21 mouse cellular contexts compared by ENCODE assay signal in the genomic region with DNA sequence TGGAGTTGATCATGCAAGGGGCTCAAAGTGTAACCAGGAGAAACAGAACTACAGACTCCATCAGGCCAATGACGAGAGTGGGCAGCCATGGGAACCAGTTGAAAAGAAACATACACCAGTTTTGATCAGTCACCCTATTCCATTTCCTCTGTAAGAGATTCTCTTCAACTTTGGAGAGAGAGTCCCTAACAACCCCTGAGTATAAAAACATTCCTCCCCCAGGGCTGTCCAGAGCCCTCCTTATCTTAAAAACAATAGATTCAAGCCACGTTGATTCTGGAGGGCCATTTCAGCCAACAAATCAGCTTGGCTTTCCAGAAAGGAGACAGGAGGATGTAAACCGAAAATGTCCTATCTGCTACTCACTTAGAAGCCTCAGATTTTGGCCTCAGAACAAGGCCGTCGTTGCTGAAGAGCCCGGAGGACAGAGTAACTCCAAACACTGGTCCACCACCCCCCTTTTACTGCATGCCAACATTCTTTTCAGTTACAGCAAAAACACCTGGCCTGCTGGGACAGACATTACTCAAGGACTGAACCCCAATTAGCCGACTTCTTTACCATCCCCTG. TPM values are rescaled to one million over a fixed set of nuclear protein-coding genes. Genes with fewer than 3 reads are reported as not detected.
DNase-seq lines count a peak whose midpoint lies in the region; ATAC-seq and TF ChIP-seq lines count a peak whose summit lies in the region.
"Had no signal": no experiment of that assay in that cellular context is flagged by ENCODE, and none has a peak within 500 bp of the region (broad histone marks: within the 10 kb centered on the region; RNA-seq: fewer than 3 reads in every experiment).

No protein-coding gene starts in this region.

- H3K4me1 ChIP-seq in heart, adult 2 months (ENCODE audit: control insufficient read depth, insufficient read depth, low read length): no peaks in the 10 kb centered on the region; the same call in 1 of the 2 replicates
- peaks cover 43% of the 10 kb centered on the region for H3K4me1 ChIP-seq in heart, embryonic 15.5 days (replicated peaks)
- H3K4me1 ChIP-seq in testis, adult 2 months (ENCODE audit: control insufficient read depth, insufficient read depth, low read length): peaks cover 15% of the 10 kb centered on the region

- H3K27ac ChIP-seq in heart, adult 2 months: no peak overlapping the region
- peak overlapping the region; percentile 45 for H3K27ac ChIP-seq in heart, embryonic 15.5 days
- H3K27ac ChIP-seq in testis, adult 2 months (ENCODE audit: control insufficient read depth, insufficient read depth, low read depth, low read length): peak overlapping the region; percentile 37
- H3K27ac ChIP-seq: embryonic facial prominence, embryonic 15.5 days; gastrocnemius, adult 2 months; hindbrain, embryonic 12.5 days; limb, embryonic 13.5 days; lung, embryonic 15.5 days had no signal

- DNase-seq in heart, adult 11 months: peak; percentile 83
- DNase-seq in heart, adult 2 months: no peak
- DNase-seq in heart, postnatal 14 days: no peak
- no peak for DNase-seq in testis, postnatal 14 days (ENCODE audit: low spot score)
- peak; percentile 46 for DNase-seq in testis, postnatal 10 days (ENCODE audit: low spot score)
- DNase-seq in urinary bladder, postnatal 25 days (ENCODE audit: low spot score): no peak
- DNase-seq: cerebellum, adult 9-10 months; gastrocnemius, adult 2 months; kidney, adult 18-20 months; kidney, postnatal 4 days; lung, postnatal 4 days; thymus, postnatal 14 days had no signal

- no peaks in the 10 kb centered on the region for H3K27me3 ChIP-seq in heart, adult 2 months (ENCODE audit: control insufficient read depth, insufficient read depth, low read length)
- H3K27me3 ChIP-seq in heart, embryonic 15.5 days: no peaks in the 10 kb centered on the region
- H3K27me3 ChIP-seq in testis, adult 2 months (ENCODE audit: control insufficient read depth, insufficient read depth, low read length): no peaks in the 10 kb centered on the region
- H3K27me3 ChIP-seq: embryonic facial prominence, embryonic 15.5 days; limb, embryonic 13.5 days; lung, embryonic 15.5 days had no signal

- H3K9ac ChIP-seq in heart, adult 2 months (ENCODE audit: low read depth, low read length): no peak overlapping the region
- H3K9ac ChIP-seq in heart, embryonic 15.5 days: no peak overlapping the region
- H3K9ac ChIP-seq: embryonic facial prominence, embryonic 15.5 days; hindbrain, embryonic 12.5 days; limb, embryonic 13.5 days; lung, embryonic 15.5 days had no signal

- intact Hi-C loops in heart, adult 2 months (cut with DNase I): no loop called here
- intact Hi-C loops in heart, postnatal 14 days (cut with DNase I): no loop called here

- TF ChIP-seq CTCF in heart, adult 2 months (IDR thresholded peaks at IDR 0.05): no peak
- no peak for TF ChIP-seq CTCF in testis, adult 2 months (IDR thresholded peaks at IDR 0.05; ENCODE audit: control insufficient read depth, insufficient read depth, insufficient replicate concordance, low read depth, low read length)

- H3K4me3 ChIP-seq in heart, adult 2 months: no peak overlapping the region
- no peak overlapping the region for H3K4me3 ChIP-seq in heart, embryonic 15.5 days
- H3K4me3 ChIP-seq in testis, adult 2 months (ENCODE audit: control insufficient read depth, low read depth, low read length): no peak overlapping the region
- H3K4me3 ChIP-seq: embryonic facial prominence, embryonic 15.5 days; gastrocnemius, adult 2 months; hindbrain, embryonic 12.5 days; limb, embryonic 13.5 days; lung, embryonic 15.5 days had no signal

- ATAC-seq in heart, embryonic 15.5 days (replicated peaks; ENCODE audit: insufficient number of reproducible peaks, insufficient read depth, low FRiP score, low read depth): no peak
- ATAC-seq: forebrain, embryonic 14.5 days; midbrain, embryonic 16.5 days had no signal

- H3K36me3 ChIP-seq in heart, adult 2 months (ENCODE audit: control insufficient read depth, insufficient read depth, low read length): no peaks in the 10 kb centered on the region
- peaks cover 9% of the 10 kb centered on the region for H3K36me3 ChIP-seq in heart, embryonic 15.5 days
- no peaks in the 10 kb centered on the region for H3K36me3 ChIP-seq in testis, adult 2 months (ENCODE audit: control insufficient read depth, insufficient read depth, low read length)
- H3K36me3 ChIP-seq: embryonic facial prominence, embryonic 15.5 days; hindbrain, embryonic 12.5 days; lung, embryonic 15.5 days had no signal

- no peaks in the 10 kb centered on the region for H3K9me3 ChIP-seq in heart, embryonic 15.5 days (replicated peaks)
- H3K9me3 ChIP-seq: embryonic facial prominence, embryonic 15.5 days; limb, embryonic 13.5 days; lung, embryonic 15.5 days had no signal

- H3K79me2 ChIP-seq in heart, adult 2 months (replicated peaks; ENCODE audit: control insufficient read depth, insufficient read depth, low read length): no peaks in the 10 kb centered on the region

- TF ChIP-seq EP300 in heart, adult 2 months (IDR thresholded peaks at IDR 0.05; ENCODE audit: insufficient read depth, low read depth, low read length): no peak

- no peak overlapping the region for H3K4me2 ChIP-seq in heart, embryonic 15.5 days
- H3K4me2 ChIP-seq: embryonic facial prominence, embryonic 15.5 days; hindbrain, embryonic 12.5 days; limb, embryonic 13.5 days; lung, embryonic 15.5 days had no signal

- no peak for TF ChIP-seq POLR2A in heart, adult 2 months (IDR thresholded peaks at IDR 0.05; ENCODE audit: insufficient read depth, low read depth, low read length)
- TF ChIP-seq POLR2A in testis, adult 2 months (IDR thresholded peaks at IDR 0.05; ENCODE audit: control insufficient read depth, low read depth, low read length): no peak

- 26% methylated on average over 7 of the region's 7 CpGs for WGBS in heart, adult 2 months
- 33% methylated on average over 7 of the region's 7 CpGs for WGBS in heart, embryonic 15.5 days

RNA-seq across cellular contexts. Expression of a gene that starts 8.9 kb away (rescaled TPM):
- total RNA-seq in heart, adult 2 months (2021): 100 to 1,000 TPM in 1 of 2 experiments, 10 to 100 TPM in 1; 86.6 to 107 TPM
- 176 and 204 TPM in 2 replicates for polyA plus RNA-seq in heart, adult 2 months (2012; rRNA removed)
- polyA plus RNA-seq in heart, embryonic 15.5 days (2015; fragmentation: Nextera tagmentation; extraction: Ambion mirVana): 1,553 and 1,598 TPM in 2 replicates
- total RNA-seq in heart, postnatal 14 days (2021): 100 to 1,000 TPM; 274 to 290 TPM
- polyA plus RNA-seq in testis, adult 2 months (2012; rRNA removed): 68.0 and 106 TPM in 2 replicates
- total RNA-seq: common myeloid progenitor, adult 5-6 weeks had no signal

RNA-seq across cellular contexts. Expression of a gene that starts 55.7 kb away (rescaled TPM):
- total RNA-seq in heart, adult 2 months (2021): under 1 TPM; 0.63 to 0.66 TPM
- polyA plus RNA-seq in heart, adult 2 months (2012; rRNA removed): 0.76 and 1.2 TPM in 2 replicates
- polyA plus RNA-seq in heart, embryonic 15.5 days (2015; fragmentation: Nextera tagmentation; extraction: Ambion mirVana): 23.6 and 34.1 TPM in 2 replicates
- 1 to 10 TPM; 1.8 to 2.4 TPM for total RNA-seq in heart, postnatal 14 days (2021)
- polyA plus RNA-seq in testis, adult 2 months (2012; rRNA removed): 11.0 and 12.7 TPM in 2 replicates

Comparison
In these comparisons a context has a peak if more than half of its experiments do, and no peak if none do; other contexts are left out.
1. DNase-seq: peak in heart, adult 11 months (single experiment) and testis, postnatal 10 days (single experiment); none in heart, adult 2 months (0 of 2), heart, postnatal 14 days (0 of 2), testis, postnatal 14 days (single experiment) and urinary bladder, postnatal 25 days (single experiment).